Mouse (Mus musculus): ENCODE measurements around the gene Pwp2. TPM values are rescaled to one million over a fixed set of nuclear protein-coding genes. Genes with fewer than 3 reads are reported as not detected.
A peak's percentile ranks its signal among the peaks of the same experiment; 100 is the strongest.

Pwp2 gene
- polyA plus RNA-seq, 1 experiment from 2014 or later, result 15.5 TPM

- no peaks in the 10 kb centered on the region for H3K27me3 ChIP-seq (ENCODE audit: control insufficient read depth, insufficient read depth, low read length)
- WGBS, result 69% methylated on average over 3 of the region's 3 CpGs
- H3K9me3 ChIP-seq (replicated peaks; ENCODE audit: control insufficient read depth, low read length), result no peaks in the 10 kb centered on the region
- no peak overlapping the region for H3K9ac ChIP-seq (ENCODE audit: low read length)
- no peak for ATAC-seq (ENCODE audit: insufficient read depth, low FRiP score)
- H3K4me2 ChIP-seq (ENCODE audit: low read depth, low read length), result no peak overlapping the region
- H3K4me1 ChIP-seq (ENCODE audit: control insufficient read depth, insufficient read depth, low read length), result peaks cover 10% of the 10 kb centered on the region
- no peak overlapping the region for H3K4me3 ChIP-seq (replicated peaks; ENCODE audit: low read length)
- 0 out of 2 replicates have a peak, but pooled peaks cover 8% of the 10 kb centered on the region for H3K36me3 ChIP-seq (ENCODE audit: control insufficient read depth, insufficient read depth, low read length)
- H3K27ac ChIP-seq (ENCODE audit: low read length), result no peak overlapping the region
These were observed 1.4 kb downstream of the Pwp2 start for GRCm38 (mm10) chr10:78183577-78183976.

GRCm38 (mm10) chr10:78182321-78182720 lies 2.6 kb downstream of the Pwp2 start:
- Histone ChIP-seq H3K4me2 (ENCODE audit: low read depth, low read length) (no peak overlapping the region), H3K9ac (ENCODE audit: low read length) (no peak overlapping the region), H3K27me3 (ENCODE audit: control insufficient read depth, insufficient read depth, low read length) (no peaks in the 10 kb centered on the region), H3K4me1 (ENCODE audit: control insufficient read depth, insufficient read depth, low read length) (peaks cover 10% of the 10 kb centered on the region), H3K27ac (ENCODE audit: low read length) (no peak overlapping the region), H3K9me3 (replicated peaks; ENCODE audit: control insufficient read depth, low read length) (no peaks in the 10 kb centered on the region), H3K4me3 (replicated peaks; ENCODE audit: low read length) (no peak overlapping the region), H3K36me3 (ENCODE audit: control insufficient read depth, insufficient read depth, low read length) (0 out of 2 replicates have a peak, but pooled peaks cover 17% of the 10 kb centered on the region)
- ATAC-seq (ENCODE audit: insufficient read depth, low FRiP score), result no peak
- WGBS, result 94% methylated on average over 17 of the region's 17 CpGs

- Histone ChIP-seq H3K4me2 (ENCODE audit: low read depth, low read length) (no peak overlapping the region), H3K4me1 (ENCODE audit: control insufficient read depth, insufficient read depth, low read length) (no peaks in the 10 kb centered on the region), H3K36me3 (ENCODE audit: control insufficient read depth, insufficient read depth, low read length) (peaks cover 47% of the 10 kb centered on the region)
These were observed 10.5 kb downstream of the Pwp2 start for GRCm38 (mm10) chr10:78174474-78174873.

GRCm38 (mm10) chr10:78171581-78171980 lies 13.4 kb downstream of the Pwp2 start:
- 91% methylated on average over 9 of the region's 9 CpGs for WGBS
- Histone ChIP-seq H3K4me1 (ENCODE audit: control insufficient read depth, insufficient read depth, low read length) (peaks cover 7% of the 10 kb centered on the region), H3K9ac (ENCODE audit: low read length) (no peak overlapping the region), H3K27ac (ENCODE audit: low read length) (no peak overlapping the region), H3K9me3 (replicated peaks; ENCODE audit: control insufficient read depth, low read length) (no peaks in the 10 kb centered on the region), H3K36me3 (ENCODE audit: control insufficient read depth, insufficient read depth, low read length) (peaks cover 33% of the 10 kb centered on the region), H3K4me2 (ENCODE audit: low read depth, low read length) (no peak overlapping the region), H3K27me3 (ENCODE audit: control insufficient read depth, insufficient read depth, low read length) (no peaks in the 10 kb centered on the region), H3K4me3 (replicated peaks; ENCODE audit: low read length) (no peak overlapping the region)
- no peak for ATAC-seq (ENCODE audit: insufficient read depth, low FRiP score)

More at GRCm38 (mm10) chr10:78174474-78174873, 10.5 kb downstream of the Pwp2 start:
- Histone ChIP-seq H3K27ac (ENCODE audit: low read length) (no peak overlapping the region), H3K9ac (ENCODE audit: low read length) (no peak overlapping the region), H3K9me3 (replicated peaks; ENCODE audit: control insufficient read depth, low read length) (no peaks in the 10 kb centered on the region), H3K4me3 (replicated peaks; ENCODE audit: low read length) (no peak overlapping the region), H3K27me3 (ENCODE audit: control insufficient read depth, insufficient read depth, low read length) (no peaks in the 10 kb centered on the region)
- 93% methylated on average over 5 of the region's 5 CpGs for WGBS
- no peak for ATAC-seq (ENCODE audit: insufficient read depth, low FRiP score)

- Histone ChIP-seq H3K36me3 (ENCODE audit: control insufficient read depth, insufficient read depth, low read length) (peaks cover 31% of the 10 kb centered on the region), H3K9ac (ENCODE audit: low read length) (no peak overlapping the region), H3K9me3 (replicated peaks; ENCODE audit: control insufficient read depth, low read length) (no peaks in the 10 kb centered on the region), H3K27me3 (ENCODE audit: control insufficient read depth, insufficient read depth, low read length) (no peaks in the 10 kb centered on the region), H3K27ac (ENCODE audit: low read length) (no peak overlapping the region), H3K4me2 (ENCODE audit: low read depth, low read length) (no peak overlapping the region), H3K4me3 (replicated peaks; ENCODE audit: low read length) (no peak overlapping the region), H3K4me1 (ENCODE audit: control insufficient read depth, insufficient read depth, low read length) (peaks cover 7% of the 10 kb centered on the region)
- WGBS, result 96% methylated on average over 7 of the region's 7 CpGs
- no peak for ATAC-seq (ENCODE audit: insufficient read depth, low FRiP score)
These were observed 13.9 kb downstream of the Pwp2 start for GRCm38 (mm10) chr10:78171057-78171456.

GRCm38 (mm10) chr10:78170445-78170844 lies 14.5 kb downstream of the Pwp2 start:
- no peak for ATAC-seq (ENCODE audit: insufficient read depth, low FRiP score)
- H3K27ac ChIP-seq (ENCODE audit: low read length), result peak overlapping the region; percentile 11; the same call in 1 of the 2 replicates
- H3K4me1 ChIP-seq (ENCODE audit: control insufficient read depth, insufficient read depth, low read length), result peaks cover 7% of the 10 kb centered on the region
- WGBS, result 64% methylated on average over 2 of the region's 2 CpGs
- peak overlapping the region; percentile 37 for H3K9ac ChIP-seq (ENCODE audit: low read length)
- H3K27me3 ChIP-seq (ENCODE audit: control insufficient read depth, insufficient read depth, low read length), result no peaks in the 10 kb centered on the region
- H3K9me3 ChIP-seq (replicated peaks; ENCODE audit: control insufficient read depth, low read length), result no peaks in the 10 kb centered on the region
- H3K4me2 ChIP-seq (ENCODE audit: low read depth, low read length), result peak overlapping the region; percentile 92
- H3K4me3 ChIP-seq (replicated peaks; ENCODE audit: low read length), result no peak overlapping the region
- peaks cover 26% of the 10 kb centered on the region for H3K36me3 ChIP-seq (ENCODE audit: control insufficient read depth, insufficient read depth, low read length)

- no peaks in the 10 kb centered on the region for H3K9me3 ChIP-seq (replicated peaks; ENCODE audit: control insufficient read depth, low read length)
- peak; percentile 97 for ATAC-seq (ENCODE audit: insufficient read depth, low FRiP score)
- H3K27me3 ChIP-seq (ENCODE audit: control insufficient read depth, insufficient read depth, low read length), result no peaks in the 10 kb centered on the region
- peaks cover 22% of the 10 kb centered on the region for H3K36me3 ChIP-seq (ENCODE audit: control insufficient read depth, insufficient read depth, low read length)
- H3K9ac ChIP-seq (ENCODE audit: low read length), result peak within 1 kb of the TSS; percentile 93
- WGBS, result under 1% methylated on average over 50 of the region's 50 CpGs
- H3K4me1 ChIP-seq (ENCODE audit: control insufficient read depth, insufficient read depth, low read length), result peaks cover 7% of the 10 kb centered on the region
- H3K27ac ChIP-seq (ENCODE audit: low read length), result peak within 1 kb of the TSS; percentile 67
- H3K4me3 ChIP-seq (replicated peaks; ENCODE audit: low read length), result peak within 1 kb of the TSS; percentile 89
- H3K4me2 ChIP-seq (ENCODE audit: low read depth, low read length), result peak within 1 kb of the TSS; percentile 92
These were observed 15.5 kb downstream of the Pwp2 start, which contains the start of gene D10Jhu81e for GRCm38 (mm10) chr10:78169281-78170042. TSS of gene D10Jhu81e (minus strand) at chr10:78169782.

- no peaks in the 10 kb centered on the region for H3K27me3 ChIP-seq (ENCODE audit: control insufficient read depth, insufficient read depth, low read length)
- H3K4me2 ChIP-seq (ENCODE audit: low read depth, low read length), result peak overlapping the region; percentile 92
- H3K4me1 ChIP-seq (ENCODE audit: control insufficient read depth, insufficient read depth, low read length), result peaks cover 7% of the 10 kb centered on the region
- peak overlapping the region; percentile 93 for H3K9ac ChIP-seq (ENCODE audit: low read length)
- H3K9me3 ChIP-seq (replicated peaks; ENCODE audit: control insufficient read depth, low read length), result no peaks in the 10 kb centered on the region
- no peak overlapping the region for H3K27ac ChIP-seq (ENCODE audit: low read length)
- peak overlapping the region; percentile 89 for H3K4me3 ChIP-seq (replicated peaks; ENCODE audit: low read length)
- no peak for ATAC-seq (ENCODE audit: insufficient read depth, low FRiP score)
- 86% methylated on average over 11 of the region's 11 CpGs for WGBS
- H3K36me3 ChIP-seq (ENCODE audit: control insufficient read depth, insufficient read depth, low read length), result peaks cover 24% of the 10 kb centered on the region; the same call in 1 of the 2 replicates
These were observed 16.2 kb downstream of the Pwp2 start for GRCm38 (mm10) chr10:78168792-78169191.

- H3K9me3 ChIP-seq (replicated peaks; ENCODE audit: control insufficient read depth, low read length), result no peaks in the 10 kb centered on the region
- H3K4me2 ChIP-seq (ENCODE audit: low read depth, low read length), result no peak overlapping the region
- no peak overlapping the region for H3K27ac ChIP-seq (ENCODE audit: low read length)
- H3K27me3 ChIP-seq (ENCODE audit: control insufficient read depth, insufficient read depth, low read length), result no peaks in the 10 kb centered on the region
- no peak overlapping the region for H3K4me3 ChIP-seq (replicated peaks; ENCODE audit: low read length)
- H3K4me1 ChIP-seq (ENCODE audit: control insufficient read depth, insufficient read depth, low read length), result peaks cover 7% of the 10 kb centered on the region
- no peak overlapping the region for H3K9ac ChIP-seq (ENCODE audit: low read length)
- ATAC-seq (ENCODE audit: insufficient read depth, low FRiP score), result no peak
- peaks cover 27% of the 10 kb centered on the region; the same call in 1 of the 2 replicates for H3K36me3 ChIP-seq (ENCODE audit: control insufficient read depth, insufficient read depth, low read length)
These were observed 17.2 kb downstream of the Pwp2 start for GRCm38 (mm10) chr10:78167775-78168174.

All from stomach, embryonic 16.5 days (tissue).